Mouse (Mus musculus) retina, postnatal 1 day (tissue): ENCODE data around the gene Prdm10.

ENCODE experiments used
- DNase-seq: peaks from one replicate; pipeline ENCODE4 v3.0.0-alpha.2; 2012

The Prdm10 gene

GRCm38 (mm10) chr9:31280366-31281010, at the start of gene Prdm10:
Gene Prdm10, plus strand, starts transcription at chr9:31280538.
- peak; percentile 99 for DNase-seq

- no peak for DNase-seq
Observed at GRCm38 (mm10) chr9:31235030-31235429, 45.3 kb upstream of the Prdm10 start.

DNA sequence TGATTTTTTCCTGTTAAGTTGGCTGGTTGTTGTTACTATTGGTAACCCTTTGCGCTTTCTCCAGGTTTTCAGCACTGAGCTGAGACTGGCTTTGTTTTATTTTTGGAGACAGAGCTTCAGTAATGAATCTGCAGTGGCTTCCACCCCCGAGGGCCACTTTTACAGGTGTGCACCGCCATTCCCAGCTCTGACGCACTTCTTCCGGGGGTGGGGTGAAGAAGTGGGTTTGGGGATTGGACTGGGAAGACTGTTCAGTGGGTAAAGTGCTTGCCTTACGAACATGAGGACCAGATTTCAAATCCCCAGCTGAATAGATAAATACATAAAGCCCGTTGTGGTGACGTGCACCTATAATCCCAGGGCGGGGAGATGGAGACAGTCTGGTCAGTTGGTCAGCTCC, 44.8 kb upstream of the Prdm10 start:
- no peak for DNase-seq

GRCm38 (mm10) chr9:31236079-31236478, 44.3 kb upstream of the Prdm10 start:
- DNase-seq = no peak

- DNase-seq = no peak
Observed at GRCm38 (mm10) chr9:31238526-31238925, 41.8 kb upstream of the Prdm10 start.

GRCm38 (mm10) chr9:31239551-31239950, 40.8 kb upstream of the Prdm10 start:
- DNase-seq = no peak

DNA sequence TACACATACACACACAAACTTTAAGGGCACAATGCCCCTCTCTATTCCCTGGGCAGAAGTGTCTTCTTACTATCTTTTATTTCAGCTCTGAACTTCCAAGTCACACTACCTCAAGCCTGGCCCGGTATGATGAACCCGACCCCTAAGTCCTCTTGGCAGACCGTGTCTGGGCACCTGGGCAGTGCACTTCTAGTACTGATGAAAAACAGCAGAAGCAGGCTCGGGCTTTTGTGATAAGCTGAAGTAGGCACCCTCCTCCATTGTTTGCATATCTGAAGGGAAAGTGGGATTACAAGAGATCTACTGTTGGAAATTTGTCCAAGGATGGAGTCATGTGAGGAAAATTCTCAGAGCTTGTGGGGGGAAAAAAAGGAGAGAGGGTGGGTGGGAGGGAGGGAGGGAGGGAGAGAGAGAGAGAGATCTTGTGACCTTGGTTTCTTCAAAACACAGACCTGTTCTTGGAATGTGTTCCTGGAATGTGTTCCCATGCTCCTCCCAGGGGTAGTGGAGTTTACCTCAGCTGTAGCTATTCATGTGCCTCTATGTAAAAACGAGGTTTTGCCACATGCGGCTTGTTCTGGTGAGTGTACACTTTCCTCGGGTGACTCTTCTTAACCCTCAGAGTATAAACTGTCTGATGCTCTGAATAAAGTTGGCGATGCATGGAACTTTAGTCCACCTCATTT, 39.7 kb upstream of the Prdm10 start:
- DNase-seq = no peak

DNA sequence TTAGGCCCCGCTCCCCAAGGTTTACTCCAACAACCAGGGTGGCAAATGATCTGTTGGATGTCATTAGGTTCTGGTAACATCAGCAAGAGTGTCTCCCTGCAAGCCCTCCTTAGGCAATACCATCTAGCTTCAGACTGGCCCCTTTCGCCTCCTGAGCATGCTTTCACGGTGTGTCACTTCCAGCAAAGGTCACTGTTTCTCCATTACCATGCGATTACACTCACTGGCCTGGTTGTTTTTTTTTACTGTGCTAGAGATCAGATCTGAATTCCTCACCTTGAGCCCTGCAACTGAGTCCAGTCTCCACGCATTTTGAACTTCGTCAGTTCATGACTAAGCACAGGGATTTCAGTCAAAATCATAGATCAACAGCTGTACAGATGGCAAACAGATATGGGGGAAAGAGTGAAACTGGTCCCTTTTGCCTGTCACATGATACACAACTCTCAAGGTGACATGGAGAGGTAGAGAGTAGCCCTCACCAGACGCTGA, 39.1 kb upstream of the Prdm10 start:
- no peak for DNase-seq

GRCm38 (mm10) chr9:31243306-31243938, 36.9 kb upstream of the Prdm10 start:
- DNase-seq = no peak

DNA sequence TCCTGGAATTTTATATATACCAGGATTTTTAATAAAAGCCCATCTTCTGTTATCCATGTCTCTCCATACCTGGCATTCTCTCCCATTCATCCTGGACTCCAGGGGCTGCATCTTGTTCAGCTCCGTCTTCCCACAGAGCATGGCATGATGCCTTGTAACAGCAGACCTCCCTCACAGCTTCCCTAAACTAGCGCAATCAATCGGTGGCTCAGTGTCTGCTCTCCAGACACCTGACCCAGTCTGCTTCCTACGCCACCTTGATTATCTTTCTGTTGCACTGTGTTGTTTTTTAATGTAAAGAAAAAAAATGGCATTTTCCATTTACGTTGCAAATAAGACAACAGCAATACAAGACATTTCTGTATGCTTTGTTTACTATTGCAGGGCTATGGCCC, 36.4 kb upstream of the Prdm10 start:
- DNase-seq = no peak

GRCm38 (mm10) chr9:31245006-31245405, 35.3 kb upstream of the Prdm10 start:
- DNase-seq = no peak

DNA sequence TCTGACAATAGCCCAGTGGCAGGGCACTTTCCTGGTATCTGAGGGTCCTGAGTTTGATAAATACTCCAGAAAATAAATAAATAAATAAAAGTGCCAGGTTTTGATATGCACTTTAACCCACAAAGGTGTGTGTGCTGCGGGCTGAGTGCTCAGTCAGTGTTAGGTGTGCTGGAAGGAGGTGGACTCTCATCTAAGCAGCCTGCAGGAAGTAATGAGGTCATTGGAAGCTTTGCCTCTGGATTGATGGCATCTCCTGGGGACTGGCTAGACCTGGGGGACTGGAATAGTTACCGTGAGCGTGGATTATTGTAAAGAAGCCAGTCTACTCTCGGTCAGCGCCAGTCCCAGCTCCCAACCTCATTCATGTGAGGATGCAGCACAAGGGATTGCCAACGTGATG, 33.9 kb upstream of the Prdm10 start:
- no peak for DNase-seq

DNA sequence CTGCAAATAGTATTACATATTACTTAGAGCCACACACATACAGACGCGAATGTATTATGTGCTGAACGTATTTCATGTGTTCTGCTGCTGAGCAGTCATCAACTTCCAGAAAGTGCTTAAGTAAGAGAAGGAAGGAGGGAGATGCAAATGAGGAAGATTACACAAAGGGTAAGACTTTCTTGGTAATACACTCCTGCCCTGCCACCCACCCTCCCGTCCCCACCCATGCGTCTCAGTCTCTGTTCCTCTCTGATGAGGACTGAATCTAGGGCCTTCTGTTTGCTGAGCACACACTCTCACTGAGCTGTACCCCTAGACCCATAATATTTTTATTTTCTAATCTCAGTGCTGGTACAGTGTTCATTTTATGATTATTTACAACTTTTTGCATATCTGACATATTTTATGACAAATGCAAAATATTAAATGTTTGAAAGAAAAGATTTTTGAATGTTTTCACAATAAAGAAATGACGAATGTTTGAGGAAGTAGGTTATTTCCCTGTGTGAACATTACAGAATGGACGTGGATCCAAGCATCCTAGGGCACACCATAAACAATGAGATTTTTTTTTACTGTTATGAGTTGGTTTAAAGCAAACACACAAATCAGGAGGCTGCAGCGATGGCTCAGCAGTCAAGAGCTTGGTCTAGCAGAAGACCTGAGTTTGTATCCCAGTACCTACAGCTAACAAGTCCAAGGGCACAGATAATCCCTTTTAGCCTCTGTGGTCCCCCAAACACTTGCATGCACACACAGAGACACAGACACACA, 32.7 kb upstream of the Prdm10 start:
- DNase-seq = no peak

- DNase-seq = no peak
Observed at GRCm38 (mm10) chr9:31252182-31252799, 28.0 kb upstream of the Prdm10 start.

- no peak for DNase-seq
Observed at GRCm38 (mm10) chr9:31253311-31253734, 27.0 kb upstream of the Prdm10 start.

GRCm38 (mm10) chr9:31253866-31254696, 26.3 kb upstream of the Prdm10 start:
- DNase-seq = no peak

DNA sequence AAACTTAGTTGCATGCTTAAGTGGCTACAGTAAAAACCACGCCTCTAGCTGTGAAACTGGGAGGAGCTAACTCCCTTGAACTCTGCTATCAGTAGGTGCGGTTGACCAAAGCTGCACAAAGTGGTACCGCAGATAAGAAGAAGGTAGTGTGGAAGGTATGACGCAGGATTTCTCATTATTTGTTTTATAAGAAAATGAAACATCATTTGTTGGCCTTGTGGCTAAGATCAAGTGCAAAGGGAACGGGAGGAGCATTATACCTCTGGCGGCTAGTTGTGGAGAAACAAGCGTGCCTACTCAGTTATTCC, 25.7 kb upstream of the Prdm10 start:
- DNase-seq = no peak

DNA sequence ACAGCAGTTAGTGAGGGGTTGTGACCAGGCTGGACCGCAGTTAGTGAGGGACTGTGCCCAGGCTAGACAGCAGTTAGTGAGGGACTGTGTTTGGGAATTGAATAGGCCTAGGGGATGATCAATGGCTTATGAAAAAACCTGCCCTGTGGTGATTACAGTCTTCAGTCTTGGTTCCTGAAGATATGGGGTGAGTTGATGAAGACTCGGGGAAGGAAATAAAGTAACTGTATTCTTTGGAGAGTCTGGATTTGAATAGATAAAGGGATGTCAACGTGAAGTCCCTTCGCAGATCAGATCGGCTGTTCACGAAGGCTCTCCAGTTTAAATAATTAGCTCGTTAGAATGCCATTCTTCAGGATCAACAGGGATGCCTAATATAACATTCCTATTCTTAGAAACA, 24.4 kb upstream of the Prdm10 start:
- DNase-seq = no peak

- DNase-seq = no peak
Observed at GRCm38 (mm10) chr9:31258237-31258636, 22.1 kb upstream of the Prdm10 start.

DNA sequence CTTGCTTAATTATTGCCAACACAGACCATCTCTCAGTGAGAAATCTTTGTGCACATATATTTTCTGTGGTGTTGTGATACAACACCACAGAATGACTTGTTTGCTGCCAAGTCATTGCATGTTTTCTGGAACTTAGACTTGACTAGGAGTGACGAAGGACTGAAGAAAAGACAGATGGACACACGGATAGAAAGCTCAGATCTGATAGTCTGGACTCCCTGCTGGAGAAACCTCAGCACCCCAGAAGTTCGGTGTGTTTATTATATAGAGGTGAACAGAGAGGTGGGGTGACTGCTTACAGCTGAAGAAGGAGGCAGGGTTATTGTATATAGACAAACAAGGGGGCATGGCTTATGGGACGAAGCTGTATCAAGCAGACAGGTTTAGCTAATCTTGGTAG, 20.1 kb upstream of the Prdm10 start:
- no peak for DNase-seq

DNA sequence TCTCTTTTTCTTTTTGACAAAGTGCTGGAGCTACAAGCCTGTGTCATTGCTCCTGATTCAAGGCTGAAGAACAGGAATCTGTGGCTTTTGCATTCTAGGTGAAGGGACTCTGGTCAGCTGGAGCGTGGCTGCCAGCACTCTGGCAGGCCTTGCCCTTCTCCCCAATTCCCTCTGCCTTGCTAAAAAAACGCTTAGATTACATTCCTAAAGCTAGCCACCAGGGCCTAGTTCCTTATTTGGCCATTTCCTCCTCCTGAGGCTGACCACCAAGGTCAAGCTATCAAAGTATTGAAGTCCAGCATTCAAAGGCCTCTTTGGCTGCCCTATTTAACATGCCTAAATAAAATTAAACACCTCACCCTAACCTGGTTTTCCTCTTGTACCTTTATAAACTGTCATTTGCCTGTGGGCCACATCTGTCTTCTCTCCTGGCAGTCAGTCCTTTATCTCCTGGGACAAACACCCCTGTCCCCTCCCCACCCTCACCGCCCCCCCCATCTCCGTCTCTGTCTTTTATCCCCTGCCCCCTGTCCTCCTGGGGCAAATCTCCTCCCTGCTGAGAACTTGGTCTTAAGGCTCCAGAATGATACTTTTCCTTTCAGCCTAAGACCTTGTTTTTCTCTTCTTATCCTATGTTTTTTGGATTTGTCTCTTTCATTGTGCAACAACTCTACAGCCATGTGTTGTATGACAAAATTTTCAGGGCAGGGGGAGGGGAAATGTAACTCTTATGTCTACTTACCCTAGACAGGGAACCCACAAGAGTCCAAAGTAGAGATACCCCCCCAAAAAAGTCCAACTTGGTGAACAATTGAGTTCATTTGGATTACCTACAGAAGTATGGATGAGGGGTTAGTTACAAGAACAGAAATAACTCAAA, 17.9 kb upstream of the Prdm10 start:
- no peak for DNase-seq
